Mouse (Mus musculus) embryonic facial prominence, embryonic 14.5 days (tissue): ENCODE data around the gene Nxn. TPM values are rescaled to one million over a fixed set of nuclear protein-coding genes. Genes with fewer than 3 reads are reported as not detected.

ENCODE experiments used
- ATAC-seq: fragments of 200-750 bp; cut with Nextera tagmentation; 2 replicates; pipeline ENCODE4 v1.8.0; 2017; ENCODE audit warnings: low read depth, moderate number of reproducible peaks, moderate TSS enrichment
- DNase-seq: peaks from one replicate; pipeline ENCODE4 v3.0.0-alpha.2; 2015; ENCODE audit warnings: low spot score
- H3K27ac ChIP-seq: fragments of 300-500 bp; sonication (generic); replicated peaks from 2 replicates; pipeline ENCODE4 v1.5.1; 2014; ENCODE audit warnings: low read depth, mild to moderate bottlenecking, low read length, moderate library complexity
- H3K27me3 ChIP-seq: fragments of 300-500 bp; sonication (generic); replicated peaks from 2 replicates; pipeline ENCODE4 v1.6.1; 2014; ENCODE audit warnings: low read length; ENCODE audit not compliant: control insufficient read depth, insufficient read depth
- H3K36me3 ChIP-seq: fragments of 300-500 bp; sonication (generic); 2 replicates; pipeline ENCODE4 v1.6.1; 2014; ENCODE audit warnings: low read length, mixed read lengths; ENCODE audit not compliant: control insufficient read depth, insufficient read depth
- H3K4me1 ChIP-seq: fragments of 300-500 bp; sonication (generic); 2 replicates; pipeline ENCODE4 v1.6.1; 2014; ENCODE audit warnings: antibody characterized with exemption, low read length; ENCODE audit not compliant: control insufficient read depth, insufficient read depth
- H3K4me2 ChIP-seq: fragments of 300-500 bp; sonication (generic); 2 replicates; pipeline ENCODE4 v1.6.1; 2014; ENCODE audit warnings: low read depth, mild to moderate bottlenecking, low read length, moderate library complexity, mixed read lengths
- H3K4me3 ChIP-seq: fragments of 300-500 bp; sonication (generic); 2 replicates; pipeline ENCODE4 v1.5.1; 2014; ENCODE audit warnings: low read depth, mild to moderate bottlenecking, low read length
- H3K9ac ChIP-seq: fragments of 300-500 bp; sonication (generic); 2 replicates; pipeline ENCODE4 v1.6.1; 2014; ENCODE audit warnings: low read depth, mild to moderate bottlenecking, low read length, moderate library complexity, mixed read lengths
- H3K9me3 ChIP-seq: fragments of 300-500 bp; sonication (generic); 2 replicates; pipeline ENCODE4 v1.6.1; 2016; ENCODE audit warnings: low read length; ENCODE audit not compliant: control insufficient read depth
- WGBS: fragments of 180-500 bp; shearing (Covaris S2); extraction: QIAGEN DNeasy Blood & Tissue Kit; methylation state at CpG from one replicate; pipeline ENCODE4 v1.1.7; 2014; 5-methylcytosine and 5-hydroxymethylcytosine counted together
- polyA plus RNA-seq: library from polyadenylated mRNA; unstranded; fragments of >200 nt; fragmentation: Nextera tagmentation; extraction: Ambion mirVana; gene quantifications from 2 replicates; pipeline ENCODE4 v1.2.1, GENCODE M21; 2014

The Nxn gene
- polyA plus RNA-seq, 1 experiment from 2014 or later, result 63.8 TPM

DNA sequence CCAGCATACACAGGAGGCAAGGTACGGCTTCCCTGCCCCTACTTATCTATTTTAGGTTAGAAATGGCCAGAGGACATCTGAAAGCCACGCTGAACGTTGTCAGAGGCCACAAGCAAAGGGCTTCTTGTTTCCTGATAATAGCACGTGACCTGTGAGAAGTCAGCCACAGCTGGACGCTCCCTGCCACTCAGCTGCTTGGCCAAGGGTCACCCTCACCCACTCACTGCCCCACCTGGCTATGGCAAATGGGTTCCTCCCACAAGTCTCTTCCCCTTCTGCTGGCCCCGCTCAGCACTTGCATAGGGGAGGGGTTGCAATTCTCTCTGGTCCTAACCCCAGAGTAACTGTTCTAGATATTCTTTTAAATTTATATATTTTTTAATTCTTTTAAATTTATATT, 43.5 kb downstream of the Nxn start:
- no peaks in the 10 kb centered on the region for H3K9me3 ChIP-seq
- H3K9ac ChIP-seq, result no peak overlapping the region
- peaks cover 65% of the 10 kb centered on the region for H3K4me1 ChIP-seq
- H3K36me3 ChIP-seq, result no peaks in the 10 kb centered on the region
- no peaks in the 10 kb centered on the region for H3K27me3 ChIP-seq
- ATAC-seq (no peak), DNase-seq (no peak)
- no peak overlapping the region for H3K4me3 ChIP-seq
- H3K4me2 ChIP-seq, result no peak overlapping the region
- 75% methylated on average over 6 of the region's 6 CpGs for WGBS
- no peak overlapping the region for H3K27ac ChIP-seq

DNA sequence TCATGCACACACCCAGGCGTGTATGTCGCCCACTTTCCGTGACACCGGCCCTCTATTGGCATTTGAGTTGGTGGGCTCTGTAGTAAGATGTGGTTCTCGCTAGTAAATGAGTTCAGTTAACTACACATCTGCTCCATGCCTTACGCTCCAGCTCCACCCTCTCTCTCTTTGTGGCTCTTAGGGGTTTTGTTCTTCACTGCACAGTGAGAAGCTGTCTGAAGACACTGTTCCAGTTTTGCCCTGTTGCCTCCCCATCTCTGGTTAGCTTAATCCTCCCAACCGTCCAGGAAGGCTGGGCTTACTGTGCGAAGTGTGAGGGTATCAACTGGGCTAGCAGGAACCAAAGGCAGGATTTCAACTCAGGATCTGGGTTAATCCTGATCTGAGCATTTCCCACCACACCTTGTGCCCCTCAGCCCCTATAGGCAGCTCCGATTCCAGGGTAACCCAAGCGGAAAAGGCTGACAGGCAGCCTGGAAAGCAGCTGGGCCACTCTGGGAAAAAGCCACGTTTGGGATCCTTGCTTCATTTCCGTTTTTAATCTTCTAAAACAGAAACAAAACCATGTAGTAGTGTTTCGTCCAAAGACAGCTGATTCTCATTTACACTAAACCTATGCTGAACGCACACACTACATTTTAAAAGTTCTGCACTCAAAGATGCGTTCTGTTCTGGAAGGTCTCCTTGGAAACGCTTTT, 45.9 kb downstream of the Nxn start:
- H3K36me3 ChIP-seq, result no peaks in the 10 kb centered on the region
- peak; percentile 34 for ATAC-seq
- H3K4me3 ChIP-seq, result no peak overlapping the region
- H3K27me3 ChIP-seq, result no peaks in the 10 kb centered on the region
- no peak overlapping the region for H3K9ac ChIP-seq
- H3K4me2 ChIP-seq, result peak overlapping the region; percentile 10; the same call in 1 of the 2 replicates
- 42% methylated on average over 16 of the region's 16 CpGs for WGBS
- DNase-seq, result peak; percentile 91
- H3K4me1 ChIP-seq, result peaks cover 62% of the 10 kb centered on the region
- peak overlapping the region; percentile 72 for H3K27ac ChIP-seq
- H3K9me3 ChIP-seq, result no peaks in the 10 kb centered on the region

DNA sequence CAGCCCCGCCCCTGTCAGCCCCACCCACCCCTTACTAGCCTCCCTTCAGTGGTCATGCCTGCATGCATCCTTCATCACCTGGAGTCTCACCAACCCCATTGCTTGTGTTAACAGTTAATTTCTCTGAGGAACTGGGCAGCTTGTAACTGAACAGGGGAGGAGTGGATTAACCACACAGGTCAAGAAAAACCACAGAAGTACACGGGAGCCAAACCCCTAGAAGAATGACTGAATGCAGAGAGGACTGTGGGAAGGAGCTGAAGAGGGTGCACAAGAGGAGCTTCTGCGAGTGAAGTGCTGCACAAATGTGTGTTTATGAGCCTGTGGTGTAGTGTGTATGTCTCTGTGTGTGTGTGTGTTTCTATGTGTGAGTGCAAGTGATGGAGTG, 47.3 kb downstream of the Nxn start:
- WGBS, result 18% methylated on average over 3 of the region's 3 CpGs
- no peaks in the 10 kb centered on the region for H3K9me3 ChIP-seq
- no peaks in the 10 kb centered on the region for H3K27me3 ChIP-seq
- H3K4me3 ChIP-seq, result no peak overlapping the region
- H3K4me2 ChIP-seq, result no peak overlapping the region
- H3K9ac ChIP-seq, result no peak overlapping the region
- DNase-seq (no peak), ATAC-seq (no peak)
- H3K36me3 ChIP-seq, result no peaks in the 10 kb centered on the region
- H3K4me1 ChIP-seq, result peaks cover 62% of the 10 kb centered on the region
- H3K27ac ChIP-seq, result peak overlapping the region; percentile 45; the same call in 1 of the 2 replicates

DNA sequence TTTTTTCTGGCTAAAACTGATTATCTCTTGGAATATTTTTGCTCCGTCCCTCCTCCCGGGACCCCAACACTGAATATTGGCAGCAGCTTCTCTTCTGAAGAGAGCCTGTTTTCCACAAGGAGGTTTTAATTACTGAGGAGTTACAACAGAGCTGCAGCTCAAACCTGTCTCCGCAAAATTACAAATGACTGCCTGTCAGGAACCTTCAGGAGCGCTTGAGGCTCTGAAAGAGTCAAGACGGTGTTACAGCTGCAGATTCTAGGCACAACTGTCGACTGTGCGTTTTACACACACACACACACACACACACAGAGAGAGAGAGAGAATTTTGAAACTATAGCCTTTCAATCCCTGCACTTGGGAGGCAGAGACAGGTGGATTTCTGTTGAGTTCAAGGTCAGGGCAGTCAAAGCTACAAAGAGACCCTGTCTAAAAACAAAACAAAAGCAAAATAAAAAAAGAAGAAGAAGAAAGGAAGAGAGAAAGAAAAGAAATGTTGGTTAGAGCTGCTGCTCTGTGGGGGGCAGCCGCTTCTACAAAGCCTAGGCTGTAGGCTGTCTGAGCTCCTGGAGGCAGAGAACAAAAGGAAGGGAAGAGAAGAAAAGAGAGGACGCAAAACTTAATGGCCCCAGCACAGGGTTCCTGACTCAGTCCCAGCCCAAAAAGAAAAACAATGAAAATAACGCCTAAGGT, 47.9 kb downstream of the Nxn start:
- DNase-seq (peak; percentile 83), ATAC-seq (0 out of 2 replicates have a peak, but pooled peaks have one; percentile 11)
- 15% methylated on average over 10 of the region's 10 CpGs for WGBS
- H3K9me3 ChIP-seq, result no peaks in the 10 kb centered on the region
- H3K4me3 ChIP-seq, result no peak overlapping the region
- H3K27me3 ChIP-seq, result no peaks in the 10 kb centered on the region
- peak overlapping the region; percentile 45 for H3K27ac ChIP-seq
- H3K36me3 ChIP-seq, result no peaks in the 10 kb centered on the region
- H3K4me1 ChIP-seq, result peaks cover 62% of the 10 kb centered on the region
- H3K9ac ChIP-seq, result 0 out of 2 replicates have a peak overlapping the region, but pooled peaks have one; percentile 14
- H3K4me2 ChIP-seq, result no peak overlapping the region

DNA sequence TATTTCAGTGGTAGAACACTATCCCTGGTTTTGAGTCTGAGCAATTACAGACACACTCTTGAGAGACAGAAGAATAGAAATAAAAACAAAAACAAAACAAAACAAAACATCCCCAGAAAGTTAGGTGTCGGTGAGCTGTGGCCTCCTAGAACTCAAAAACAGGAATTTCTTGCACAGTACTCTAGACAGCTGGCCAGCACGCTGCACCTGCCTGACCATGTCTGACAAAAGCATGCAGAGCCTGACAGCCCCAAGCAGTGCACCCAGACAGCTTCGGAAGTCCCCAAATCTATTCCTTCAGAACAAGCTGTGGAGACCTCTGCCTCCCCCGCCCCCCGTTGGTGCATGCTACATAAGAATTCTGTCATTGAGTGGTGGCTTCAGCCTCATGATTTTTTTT, 49.1 kb downstream of the Nxn start:
- ATAC-seq, result peak; percentile 48

DNA sequence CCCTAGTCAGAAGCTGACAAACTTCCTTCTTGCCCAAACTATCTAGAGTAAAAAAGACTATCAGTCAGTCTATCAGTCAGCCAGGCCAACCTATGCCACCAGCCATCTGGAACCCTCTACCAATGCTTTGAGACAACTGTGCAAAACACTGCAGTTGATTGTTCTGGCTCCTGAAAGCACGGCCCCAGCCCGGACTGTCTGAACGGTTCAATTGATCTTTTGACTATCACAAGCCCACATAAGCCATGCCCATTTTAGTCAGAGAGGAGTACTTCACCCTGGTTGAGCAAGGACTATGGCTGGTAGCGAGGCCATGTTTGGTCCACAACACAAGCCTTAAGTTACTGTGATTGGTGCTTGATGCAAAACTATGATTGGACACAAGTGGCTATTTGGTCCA, 51.4 kb downstream of the Nxn start:
- ATAC-seq (no peak), DNase-seq (no peak)
- WGBS, result 57% methylated on average over 4 of the region's 4 CpGs
- no peak overlapping the region for H3K9ac ChIP-seq
- H3K4me1 ChIP-seq, result peaks cover 50% of the 10 kb centered on the region
- no peaks in the 10 kb centered on the region for H3K9me3 ChIP-seq
- H3K4me3 ChIP-seq, result no peak overlapping the region
- H3K27ac ChIP-seq, result no peak overlapping the region
- H3K27me3 ChIP-seq, result no peaks in the 10 kb centered on the region
- no peaks in the 10 kb centered on the region for H3K36me3 ChIP-seq
- no peak overlapping the region for H3K4me2 ChIP-seq

More for the DNA sequence above, 49.1 kb downstream of the Nxn start:
- 38% methylated on average over 5 of the region's 5 CpGs for WGBS
- Histone ChIP-seq H3K4me3 (no peak overlapping the region), H3K9me3 (no peaks in the 10 kb centered on the region), H3K9ac (peak overlapping the region; percentile 8; the same call in 1 of the 2 replicates), H3K27ac (peak overlapping the region; percentile 39), H3K27me3 (no peaks in the 10 kb centered on the region), H3K4me1 (peaks cover 51% of the 10 kb centered on the region), H3K4me2 (no peak overlapping the region), H3K36me3 (no peaks in the 10 kb centered on the region)
- DNase-seq, result no peak

DNA sequence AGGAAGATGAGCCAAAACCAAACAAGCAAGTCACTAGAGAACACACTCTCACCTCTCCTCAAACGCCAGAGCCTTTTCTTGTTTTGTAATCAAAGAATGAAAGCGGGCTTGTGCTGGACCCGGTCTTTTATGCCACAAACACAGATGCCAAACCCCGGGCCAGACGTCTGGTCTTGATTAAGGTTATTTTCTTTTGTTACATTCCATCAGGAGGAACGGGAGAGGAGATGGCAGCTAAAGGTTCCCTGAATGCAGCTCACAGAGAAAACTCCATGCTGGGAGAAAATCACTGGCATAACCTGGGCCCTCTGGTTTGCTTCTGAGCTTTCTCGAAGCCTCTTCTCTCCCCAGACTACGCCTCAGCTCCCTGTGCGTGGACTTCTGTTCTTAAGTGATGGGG, 55.9 kb downstream of the Nxn start:
- WGBS, result 20% methylated on average over 9 of the region's 9 CpGs
- H3K27me3 ChIP-seq, result no peaks in the 10 kb centered on the region
- no peak overlapping the region; the same call in 1 of the 2 replicates for H3K9ac ChIP-seq
- H3K27ac ChIP-seq, result peak overlapping the region; percentile 76
- peaks cover 51% of the 10 kb centered on the region for H3K4me1 ChIP-seq
- no peaks in the 10 kb centered on the region for H3K9me3 ChIP-seq
- no peak overlapping the region for H3K4me3 ChIP-seq
- no peak overlapping the region for H3K4me2 ChIP-seq
- DNase-seq (peak; percentile 75), ATAC-seq (no peak)
- H3K36me3 ChIP-seq, result no peaks in the 10 kb centered on the region

DNA sequence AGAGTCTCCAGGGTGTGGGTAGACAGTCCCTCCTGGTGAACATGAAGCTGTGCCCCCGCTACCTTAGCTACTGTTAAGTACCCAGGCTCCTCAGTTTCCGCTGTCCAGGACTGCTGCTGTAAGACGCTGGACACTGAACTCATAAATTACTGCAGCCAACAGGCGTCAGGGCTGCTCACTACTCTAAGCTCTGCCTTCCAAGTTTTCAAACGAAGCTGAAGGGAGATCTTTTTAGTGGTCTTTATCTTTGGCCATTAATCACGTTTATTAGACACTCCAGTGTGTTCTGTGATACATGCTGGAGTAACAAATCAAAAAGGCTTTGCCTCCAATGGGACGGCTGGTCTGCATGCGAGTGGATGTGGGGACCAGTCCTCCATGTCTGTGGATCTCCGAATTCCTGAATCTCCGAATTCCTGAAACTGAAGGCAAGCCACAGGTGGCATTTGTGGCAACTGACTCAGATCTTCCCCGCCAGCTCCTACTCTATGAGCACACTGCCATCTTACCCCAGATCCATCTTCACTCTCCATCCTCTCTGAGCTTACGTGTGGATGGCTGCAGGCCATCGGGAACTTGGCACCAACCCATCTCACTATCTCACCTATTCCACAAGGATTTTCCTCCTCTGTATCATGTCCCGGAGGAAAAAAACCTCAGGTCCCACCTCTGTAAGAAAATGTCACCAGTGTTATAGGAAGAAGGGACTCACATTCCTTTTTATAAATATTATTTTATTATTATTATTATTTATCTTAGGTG, 56.9 kb downstream of the Nxn start:
- Histone ChIP-seq H3K36me3 (no peaks in the 10 kb centered on the region), H3K4me2 (0 out of 2 replicates have a peak overlapping the region, but pooled peaks have one; percentile 1), H3K4me3 (no peak overlapping the region), H3K9ac (no peak overlapping the region), H3K27ac (peak overlapping the region; percentile 78), H3K4me1 (peaks cover 61% of the 10 kb centered on the region), H3K27me3 (no peaks in the 10 kb centered on the region), H3K9me3 (no peaks in the 10 kb centered on the region)
- WGBS, result 64% methylated on average over 14 of the region's 14 CpGs
- DNase-seq, result no peak
- no peak for ATAC-seq
